Mouse (Mus musculus): ENCODE measurements around the gene Hectd4.
"Not testable (repeated sequence)": the region's sequence is repeated elsewhere in the genome, so short reads cannot be mapped to it uniquely, and the experiment has no call there.

Gene Hectd4

GRCm38 (mm10) chr5:121219980-121220731, at the start of gene Hectd4:
Gene Hectd4 (plus strand): TSS chr5:121220219.
- peak; percentile 94 to 100 for DNase-seq

DNA sequence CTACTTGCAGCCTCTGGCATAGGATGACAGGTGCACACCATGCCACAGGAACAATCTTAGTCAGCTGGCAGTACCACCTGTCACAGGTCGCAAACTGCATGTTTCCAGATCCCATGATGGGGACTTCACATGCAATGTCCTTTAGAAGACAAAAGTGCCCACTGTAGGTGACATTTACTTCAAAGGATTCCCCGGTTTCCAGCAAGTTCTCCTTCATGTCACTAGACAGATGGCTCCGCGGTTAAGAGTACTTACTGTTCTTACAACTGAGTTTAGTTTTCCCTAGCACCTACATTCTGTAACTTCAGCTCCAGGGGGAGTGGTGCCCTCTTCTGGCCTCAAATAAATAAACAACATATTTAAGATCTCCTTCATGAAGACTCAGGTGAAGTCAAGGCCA, 47.2 kb upstream of the Hectd4 start:
- peak in 1 of 2 experiments; percentile 21 for DNase-seq

- no peak for DNase-seq
Observed at GRCm38 (mm10) chr5:121179077-121179857, 40.8 kb upstream of the Hectd4 start.

- DNase-seq = no peak
Observed at GRCm38 (mm10) chr5:121183269-121183668, 36.8 kb upstream of the Hectd4 start.

- no peak for DNase-seq
Observed at GRCm38 (mm10) chr5:121184375-121184774, 35.6 kb upstream of the Hectd4 start.

DNA sequence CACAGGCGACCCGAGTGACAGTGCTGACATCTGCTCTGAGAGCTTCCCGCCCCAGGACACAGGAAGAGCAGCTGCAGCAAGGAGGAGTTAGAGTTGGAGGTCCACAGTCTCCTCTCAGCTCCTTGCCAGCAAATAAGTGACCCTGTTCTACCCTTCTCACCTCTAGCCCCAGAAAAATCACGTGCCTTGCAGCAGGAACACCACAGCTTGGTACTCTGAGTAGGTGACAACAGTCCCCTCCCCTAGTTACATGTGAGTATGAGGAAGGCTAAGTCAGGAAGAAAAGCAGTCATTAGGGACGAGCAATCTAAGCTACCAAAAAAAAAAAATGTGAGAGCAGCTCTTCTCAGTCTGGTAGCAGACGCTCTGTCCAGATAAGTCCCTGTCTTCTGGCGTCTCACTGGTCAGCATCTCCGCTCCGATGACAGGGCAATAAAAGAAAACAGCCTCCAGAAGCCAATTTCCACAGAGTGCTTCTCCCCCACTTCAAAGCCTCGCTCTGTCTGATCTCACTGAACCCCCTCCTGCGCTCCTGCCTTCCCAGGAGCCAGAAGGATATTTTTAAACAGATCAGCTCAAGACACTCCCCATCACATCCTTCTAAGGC, 35.0 kb upstream of the Hectd4 start:
- no peak for DNase-seq

DNA sequence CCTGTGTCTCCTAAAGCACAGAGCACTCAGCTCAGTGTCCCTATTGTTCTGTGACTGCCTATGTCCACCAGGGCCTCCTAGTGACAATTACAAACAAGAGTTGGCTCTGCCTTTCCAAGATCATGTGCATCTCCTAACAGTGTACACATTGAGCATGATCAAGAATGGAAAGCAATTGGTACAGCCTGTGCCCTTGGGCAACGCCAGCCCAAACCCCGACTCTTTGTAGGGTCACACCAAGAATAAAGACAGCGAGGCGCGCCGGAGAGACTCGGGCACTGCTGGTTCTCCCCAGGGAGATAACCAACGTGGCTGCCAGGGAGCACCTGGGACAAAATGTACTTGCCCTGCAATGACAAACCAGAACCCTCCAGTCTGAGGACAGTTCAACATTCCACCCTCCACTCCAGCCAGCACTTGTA, 32.4 kb upstream of the Hectd4 start:
- DNase-seq = no peak

DNA sequence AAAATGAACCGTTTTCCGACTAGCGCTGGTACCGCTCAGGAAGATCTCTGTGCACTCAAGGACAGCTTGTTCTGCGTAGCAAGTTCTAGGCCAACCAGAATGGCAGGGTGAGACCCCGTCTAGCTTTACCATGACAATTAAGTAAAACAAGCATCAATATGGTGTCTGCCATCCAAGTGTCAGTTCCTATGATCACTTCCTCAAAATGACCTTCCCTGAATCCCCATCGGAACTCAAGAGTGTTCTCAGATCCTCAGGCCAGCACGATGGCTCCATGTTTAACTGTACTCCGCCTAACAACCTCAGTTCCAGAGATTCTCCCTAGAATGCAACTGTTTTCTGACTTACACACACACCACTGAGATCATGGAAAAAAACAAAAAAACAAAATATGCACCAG, 31.8 kb upstream of the Hectd4 start:
- DNase-seq = no peak

DNA sequence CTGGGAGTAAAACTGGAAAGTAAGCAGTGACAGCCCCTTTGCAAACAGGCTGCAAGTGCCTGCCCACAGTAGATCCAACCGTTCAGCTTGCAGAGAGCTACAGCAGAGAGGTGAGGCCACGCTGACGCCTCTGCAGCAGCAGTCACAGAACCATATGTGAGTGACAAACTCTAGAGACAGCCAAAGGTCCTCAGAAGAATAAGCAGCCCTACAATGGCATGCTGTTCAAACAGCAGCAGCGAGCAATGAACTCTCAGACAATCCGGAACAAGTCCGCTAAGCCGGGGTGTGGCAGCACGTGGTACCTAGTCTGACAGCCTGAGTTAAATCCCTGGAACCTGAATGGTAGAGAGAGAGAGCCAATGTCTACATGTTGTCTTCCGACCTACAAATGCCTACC, 30.8 kb upstream of the Hectd4 start:
- no peak for DNase-seq

- no peak for DNase-seq
Observed at GRCm38 (mm10) chr5:121190210-121190835, 29.7 kb upstream of the Hectd4 start.

DNA sequence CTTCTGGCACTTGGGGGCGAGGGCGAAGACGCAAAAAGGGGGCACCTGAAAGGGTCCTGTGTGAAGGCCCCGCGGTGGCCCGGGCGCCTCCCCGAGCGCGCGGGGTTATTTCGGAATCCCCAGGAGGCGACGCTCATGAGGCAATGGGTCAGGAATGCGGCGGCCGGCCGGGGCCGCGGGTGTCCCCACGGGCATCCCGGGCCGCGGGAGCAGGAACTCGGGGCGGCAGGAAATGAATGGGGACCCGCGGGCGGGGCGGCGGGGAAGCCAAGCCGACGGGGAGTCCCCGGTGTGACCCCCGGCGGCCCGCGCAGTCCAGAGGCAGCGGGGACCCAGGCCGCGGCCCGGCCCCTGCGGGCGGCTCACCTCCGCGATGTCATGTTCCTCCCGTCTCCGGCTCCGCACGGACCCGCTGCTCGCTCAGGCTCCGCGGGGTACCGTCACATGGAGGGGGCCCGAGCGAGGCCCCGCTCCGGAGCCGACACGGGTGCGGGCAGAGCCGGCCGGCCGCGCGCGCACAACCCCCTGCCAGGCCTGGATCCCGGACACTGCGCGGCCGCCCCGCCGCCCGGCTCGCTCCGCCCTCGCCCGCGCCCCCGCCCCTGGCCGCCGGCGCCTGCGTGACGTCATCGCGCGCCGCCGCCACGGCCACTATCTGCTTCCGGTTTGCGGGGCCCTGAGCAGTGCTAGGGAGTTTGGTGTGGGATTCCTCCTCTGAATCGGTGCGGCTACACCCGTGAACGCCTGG, 29.0 kb upstream of the Hectd4 start, which contains the start of gene Ptpn11:
Gene Ptpn11, minus strand, starts transcription at position 562 of the 748 bp plus-strand sequence.
- peak; percentile 70 to 82 for DNase-seq

DNA sequence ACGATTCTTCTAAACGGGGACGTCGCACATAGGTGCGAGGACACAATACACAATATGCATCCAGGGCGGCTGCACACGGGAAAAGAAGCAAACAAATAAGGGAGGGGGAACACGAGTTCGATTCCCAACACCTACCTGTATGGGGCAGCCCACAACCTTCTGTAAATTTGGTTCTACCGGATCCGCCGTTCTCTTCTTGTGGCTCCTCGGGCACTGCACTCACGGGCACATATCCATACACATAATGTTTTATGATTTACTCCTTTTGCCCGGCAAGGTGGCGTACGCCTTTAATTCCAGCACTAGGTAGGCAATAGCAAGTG, 28.5 kb upstream of the Hectd4 start:
- DNase-seq = no peak

DNA sequence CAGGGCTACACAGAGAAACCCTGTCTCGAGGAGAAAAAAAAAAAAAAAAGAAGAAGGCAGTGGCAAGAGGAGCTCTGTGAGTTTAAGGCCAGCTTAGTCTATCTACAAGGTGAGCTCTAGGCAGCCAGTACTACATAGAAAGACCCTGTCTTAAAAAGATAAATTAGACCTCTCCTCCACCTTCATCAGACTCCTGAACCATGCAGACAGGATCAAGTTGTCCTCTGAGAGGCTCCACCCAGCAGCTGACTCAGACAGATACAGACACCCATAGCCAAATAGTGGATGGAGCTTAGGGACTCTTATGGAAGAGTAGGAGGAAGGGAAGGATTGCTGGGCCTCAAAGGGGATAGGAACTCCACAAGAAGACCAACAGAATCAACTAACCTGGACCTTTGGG, 25.8 kb upstream of the Hectd4 start:
- no peak for DNase-seq

- DNase-seq = no peak
Observed at GRCm38 (mm10) chr5:121196764-121197163, 23.3 kb upstream of the Hectd4 start.

DNA sequence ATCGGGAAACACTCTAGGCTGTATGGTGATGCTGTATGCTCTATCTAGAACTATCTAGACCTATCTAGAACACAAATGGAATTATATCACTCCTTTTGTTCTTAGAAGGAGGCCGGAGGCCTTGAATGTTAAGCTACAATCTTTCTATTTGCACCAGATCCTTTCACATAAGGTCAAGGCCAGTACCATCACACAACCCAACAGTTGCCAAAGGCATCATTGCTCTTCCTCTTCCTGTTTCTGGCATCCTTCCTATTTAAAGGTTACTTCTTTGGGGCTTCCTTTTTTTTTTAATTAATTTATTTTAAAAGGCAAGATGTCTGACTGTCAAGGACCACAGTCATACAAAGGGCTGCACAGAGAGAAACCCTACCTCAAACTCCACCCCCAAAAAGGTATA, 22.7 kb upstream of the Hectd4 start:
- no peak for DNase-seq

GRCm38 (mm10) chr5:121198376-121198775, 21.6 kb upstream of the Hectd4 start:
- DNase-seq = no peak

DNA sequence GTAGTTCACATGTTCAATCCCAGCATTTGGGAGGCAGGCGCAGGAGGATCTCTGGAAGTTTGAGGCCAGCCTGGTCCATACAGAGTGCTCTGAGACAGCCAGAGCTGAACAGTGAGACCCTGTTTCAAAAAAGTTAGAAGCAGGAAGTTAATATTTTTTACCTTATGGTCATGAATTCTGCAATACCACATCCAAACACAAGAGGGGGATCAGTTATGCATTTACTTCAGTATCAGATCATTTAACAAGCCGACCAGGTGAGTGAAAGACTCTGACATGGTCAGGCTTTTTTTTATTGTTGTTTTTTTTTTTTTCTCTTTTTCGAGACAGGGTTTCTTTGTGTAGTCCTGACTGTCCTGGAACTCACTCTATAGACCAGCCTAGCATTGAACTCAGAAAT, 18.3 kb upstream of the Hectd4 start:
- DNase-seq = no peak

GRCm38 (mm10) chr5:121202467-121202866, 17.6 kb upstream of the Hectd4 start:
- no peak for DNase-seq

- DNase-seq = peak; percentile 60 to 68
Observed at GRCm38 (mm10) chr5:121204132-121205089, 15.6 kb upstream of the Hectd4 start, which contains the start of gene Rpl6. Gene Rpl6 (plus strand): TSS chr5:121204481.

DNA sequence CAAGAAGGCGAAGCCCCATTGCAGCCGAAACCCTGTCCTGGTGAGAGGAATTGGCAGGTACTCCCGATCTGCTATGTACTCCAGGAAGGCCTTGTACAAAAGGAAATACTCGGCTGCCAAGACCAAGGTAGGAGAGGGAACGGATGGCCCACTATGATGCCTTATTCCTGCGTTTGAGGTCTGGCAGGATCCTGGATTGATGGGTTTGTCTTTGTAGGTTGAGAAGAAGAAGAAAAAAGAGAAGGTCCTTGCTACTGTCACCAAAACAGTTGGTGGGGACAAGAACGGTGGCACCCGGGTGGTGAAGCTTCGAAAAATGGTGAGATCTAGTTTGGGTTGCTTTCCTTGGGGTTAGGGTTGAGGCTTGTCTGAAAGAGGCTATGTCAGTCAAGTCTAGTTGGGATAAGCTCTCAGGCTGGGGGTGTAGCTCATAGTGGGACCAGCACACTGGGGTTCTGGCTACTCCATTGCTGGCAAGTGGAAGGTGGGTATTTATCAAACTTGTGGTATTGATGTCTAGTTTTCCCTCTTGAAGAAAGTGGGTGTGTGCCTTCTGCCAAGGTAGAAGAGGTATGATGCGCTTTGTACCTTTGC, 14.4 kb upstream of the Hectd4 start:
- DNase-seq = not testable (repeated sequence)

- no peak for DNase-seq
Observed at GRCm38 (mm10) chr5:121206540-121206939, 13.5 kb upstream of the Hectd4 start.
